Mouse (Mus musculus): ENCODE data around the gene Trp53bp1.

DNA sequence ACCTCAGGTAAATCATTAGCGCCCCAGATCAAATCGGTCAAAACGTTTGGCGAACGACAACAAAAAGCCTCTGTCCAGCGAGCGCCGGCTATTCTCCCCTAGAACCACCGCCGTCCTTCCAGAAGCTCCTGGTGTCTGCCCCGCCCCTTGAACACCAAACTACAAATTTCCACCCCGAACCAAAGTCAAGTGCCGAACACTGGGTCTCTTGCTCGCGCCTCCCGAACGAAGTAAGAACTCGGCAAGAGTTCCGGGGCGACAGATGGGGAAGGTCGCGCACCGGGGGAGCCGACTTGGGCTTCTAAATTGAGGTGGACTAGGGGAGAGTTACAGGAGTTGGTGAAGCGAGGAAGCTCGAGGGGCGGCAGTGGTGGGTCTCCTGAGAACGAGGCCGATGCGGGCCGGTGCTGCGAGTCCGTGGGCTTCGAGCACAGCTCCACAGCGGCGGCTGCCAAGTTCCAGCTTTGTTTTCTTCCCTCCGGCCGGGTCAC, 100.7 kb downstream of the Trp53bp1 start, which contains the start of gene Tubgcp4:
- no peak for TF ChIP-seq CEBPB (IDR thresholded peaks at IDR 0.05; ENCODE audit: insufficient read depth, poor library complexity, severe bottlenecking)
- no peak for TF ChIP-seq MYOD1 (IDR thresholded peaks at IDR 0.05; ENCODE audit: control insufficient read depth in 1 of 3, insufficient read length in 2 of 3, low read depth in 2 of 3)
- TF ChIP-seq E2F4 (IDR thresholded peaks at IDR 0.05; ENCODE audit: insufficient read depth): no peak
- TF ChIP-seq SRF (IDR thresholded peaks at IDR 0.05; ENCODE audit: control insufficient read depth, insufficient read length, low read depth): no peak
- TF ChIP-seq POLR2A (IDR thresholded peaks at IDR 0.05; ENCODE audit: insufficient read length, low read depth): no peak
- TF ChIP-seq MAX (IDR thresholded peaks at IDR 0.05; ENCODE audit: low read depth): no peak
- TF ChIP-seq TCF12 (IDR thresholded peaks at IDR 0.05; ENCODE audit: insufficient read depth, poor library complexity, severe bottlenecking): no peak
